Mouse (Mus musculus) ES-Bruce4 (cell line): ENCODE measurements at regions not wholly inside any gene's neighbourhood (a gene's known extent, or its start where the extent isn't known, plus 50 kb on each side); places are given as distances from the start of the nearest gene placed in this dataset.

ENCODE experiments used
- H3K27ac ChIP-seq: 2 replicates; pipeline ENCODE4 v1.5.1; 2012; ENCODE audit warnings: low read length, inconsistent platforms; ENCODE audit not compliant: insufficient read depth
- H3K27me3 ChIP-seq: 2 replicates; pipeline ENCODE4 v1.6.1; 2012; ENCODE audit warnings: mild to moderate bottlenecking, low read length, inconsistent platforms; ENCODE audit not compliant: control insufficient read depth, poor library complexity, insufficient read depth, severe bottlenecking
- H3K36me3 ChIP-seq: 2 replicates; pipeline ENCODE4 v1.6.1; 2012; ENCODE audit warnings: inconsistent platforms, mild to moderate bottlenecking, low read length, moderate library complexity; ENCODE audit not compliant: control insufficient read depth, poor library complexity, insufficient read depth, severe bottlenecking
- H3K4me1 ChIP-seq: one replicate; pipeline ENCODE4 v1.8.1; 2011; ENCODE audit warnings: low read length; ENCODE audit not compliant: control insufficient read depth, insufficient read depth
- H3K4me3 ChIP-seq: 2 replicates; pipeline ENCODE4 v1.5.1; 2011; ENCODE audit warnings: low read depth, mild to moderate bottlenecking, low read length
- H3K9ac ChIP-seq: 2 replicates; pipeline ENCODE4 v1.6.1; 2012; ENCODE audit warnings: low read depth, mild to moderate bottlenecking, inconsistent platforms; ENCODE audit not compliant: poor library complexity, severe bottlenecking
- H3K9me3 ChIP-seq: replicated peaks from 2 replicates; pipeline ENCODE4 v1.6.1; 2012; ENCODE audit warnings: mild to moderate bottlenecking, low read length, inconsistent platforms; ENCODE audit not compliant: control insufficient read depth, poor library complexity, insufficient read depth, severe bottlenecking
- CTCF ChIP-seq: IDR thresholded peaks from one replicate; pipeline ENCODE4 v1.8.1; 2011; ENCODE audit warnings: low read depth, low read length
- EP300 ChIP-seq: IDR thresholded peaks from 2 replicates; pipeline ENCODE4 v1.6.1; 2011; ENCODE audit warnings: low read depth, low read length; ENCODE audit not compliant: insufficient read depth
- POLR2A ChIP-seq: IDR thresholded peaks from one replicate; pipeline ENCODE4 v1.8.1; 2011; ENCODE audit warnings: low read length; ENCODE audit not compliant: insufficient read depth

DNA sequence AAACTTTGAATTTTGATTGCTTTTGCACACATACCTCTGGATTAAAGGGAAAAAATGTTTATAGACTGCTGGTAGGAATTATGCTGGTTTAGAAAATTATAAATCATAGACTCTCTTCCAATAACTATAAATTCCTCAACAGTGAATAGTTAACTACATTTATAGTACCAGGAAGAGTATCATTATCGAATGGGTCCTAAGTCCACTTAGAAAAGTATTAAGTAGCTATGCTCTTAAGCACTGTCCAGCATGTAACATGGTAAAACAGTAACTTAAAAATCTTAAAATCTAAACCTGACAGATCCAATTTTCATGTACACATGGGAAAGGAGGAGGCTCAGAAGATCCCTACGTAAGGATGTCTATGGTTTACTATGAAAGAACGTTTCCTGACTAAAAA lies 609.2 kb upstream of the Rag2 start:
- no peak overlapping the region for H3K4me3 ChIP-seq
- no peak overlapping the region for H3K9ac ChIP-seq
- no peaks in the 10 kb centered on the region for H3K27me3 ChIP-seq
- H3K9me3 ChIP-seq, result no peaks in the 10 kb centered on the region
- no peak overlapping the region for H3K27ac ChIP-seq
- H3K36me3 ChIP-seq, result no peaks in the 10 kb centered on the region
- no peak for TF ChIP-seq POLR2A
- no peaks in the 10 kb centered on the region for H3K4me1 ChIP-seq

DNA sequence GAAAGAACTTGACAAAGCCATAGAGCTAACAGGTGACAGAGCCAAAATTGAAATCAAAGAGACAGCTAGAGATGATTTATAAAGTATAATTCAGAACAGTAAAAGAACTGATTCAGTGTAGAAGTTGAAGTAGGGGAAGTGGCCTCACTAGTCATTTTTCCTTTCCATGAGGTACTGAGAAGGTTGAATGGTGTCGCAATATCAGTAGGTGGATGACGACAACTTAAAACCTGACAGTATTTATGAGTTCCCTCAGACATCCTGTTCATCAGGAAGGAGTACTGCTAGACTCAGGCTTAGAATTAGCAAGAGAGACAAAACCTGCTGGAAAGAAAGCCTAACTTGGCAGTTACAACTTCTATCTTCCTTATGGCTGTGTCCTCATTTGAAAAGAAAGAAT lies 605.1 kb upstream of the Rag2 start:
- Histone ChIP-seq H3K36me3 (no peaks in the 10 kb centered on the region), H3K4me3 (no peak overlapping the region), H3K4me1 (no peaks in the 10 kb centered on the region), H3K9ac (no peak overlapping the region), H3K27ac (no peak overlapping the region), H3K9me3 (no peaks in the 10 kb centered on the region), H3K27me3 (no peaks in the 10 kb centered on the region)
- TF ChIP-seq CTCF, result no peak
- no peak for TF ChIP-seq EP300

DNA sequence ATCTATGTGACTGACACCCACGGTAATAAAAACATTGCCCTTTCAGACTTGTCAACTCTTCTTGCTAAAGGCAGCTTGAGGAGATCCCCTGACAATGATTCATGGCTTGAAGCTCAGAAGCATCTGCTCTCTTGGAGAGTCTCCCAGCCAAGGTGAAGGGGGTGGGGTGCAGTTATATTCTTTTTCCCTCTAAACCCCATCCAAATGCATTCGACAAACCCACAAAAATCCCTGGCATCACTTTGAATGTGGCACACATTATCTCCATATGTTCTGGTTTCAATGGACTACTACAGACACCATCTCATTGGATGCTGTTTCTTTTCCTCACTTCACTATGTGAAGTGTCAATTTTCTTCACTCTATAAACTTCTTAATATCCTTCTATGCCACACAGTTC lies 603.0 kb upstream of the Rag2 start:
- no peaks in the 10 kb centered on the region for H3K27me3 ChIP-seq
- H3K36me3 ChIP-seq, result no peaks in the 10 kb centered on the region
- H3K4me3 ChIP-seq, result no peak overlapping the region

DNA sequence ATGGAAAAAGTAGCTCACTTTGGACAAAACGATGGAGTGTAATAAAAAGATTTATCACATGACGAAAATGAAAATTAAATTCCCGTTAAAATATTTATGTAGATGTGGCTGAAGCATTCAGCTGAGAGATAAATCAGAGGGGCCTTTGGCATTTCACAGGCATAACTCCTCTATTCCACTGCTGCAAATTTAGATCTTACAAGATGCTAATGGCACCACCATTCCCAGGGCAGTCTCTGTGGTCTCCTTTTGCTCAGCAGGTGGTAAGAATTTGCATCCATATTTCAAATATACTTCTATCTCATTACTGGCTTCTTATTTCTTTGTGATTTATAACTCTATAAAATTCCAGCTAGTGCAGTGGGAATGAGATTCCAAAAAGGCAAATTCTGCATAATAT lies 581.5 kb upstream of the Rag2 start:
- Histone ChIP-seq H3K9ac (no peak overlapping the region), H3K36me3 (no peaks in the 10 kb centered on the region), H3K9me3 (no peaks in the 10 kb centered on the region), H3K27ac (no peak overlapping the region), H3K4me3 (no peak overlapping the region), H3K27me3 (no peaks in the 10 kb centered on the region), H3K4me1 (no peaks in the 10 kb centered on the region)
- TF ChIP-seq EP300 (no peak), POLR2A (no peak), CTCF (no peak)

More for the DNA sequence above, 603.0 kb upstream of the Rag2 start:
- Histone ChIP-seq H3K9ac (no peak overlapping the region), H3K9me3 (no peaks in the 10 kb centered on the region), H3K27ac (no peak overlapping the region), H3K4me1 (no peaks in the 10 kb centered on the region)
- TF ChIP-seq EP300 (no peak), CTCF (no peak), POLR2A (no peak)

DNA sequence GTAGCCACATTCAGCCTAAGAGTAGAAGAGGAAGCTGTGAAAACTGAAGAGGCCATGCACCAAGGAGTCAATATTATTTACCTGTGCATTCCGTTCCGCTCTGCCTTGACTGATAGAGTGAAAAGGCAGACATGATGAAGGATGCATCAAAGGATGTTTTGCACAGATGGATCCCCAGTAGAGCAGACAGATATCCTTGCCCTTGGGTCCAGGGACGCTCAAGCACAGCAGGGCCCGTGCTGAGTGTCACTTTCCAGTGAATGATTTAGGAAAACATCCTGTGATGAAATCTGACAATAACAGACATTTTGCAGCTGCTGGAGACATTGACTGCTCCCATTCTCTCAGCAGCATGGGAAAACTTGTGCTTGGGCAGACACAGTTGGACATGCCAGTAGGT lies 561.6 kb upstream of the Rag2 start:
- Histone ChIP-seq H3K27me3 (no peaks in the 10 kb centered on the region), H3K4me1 (no peaks in the 10 kb centered on the region), H3K4me3 (no peak overlapping the region), H3K9ac (no peak overlapping the region), H3K27ac (no peak overlapping the region), H3K9me3 (no peaks in the 10 kb centered on the region), H3K36me3 (no peaks in the 10 kb centered on the region)
- no peak for TF ChIP-seq POLR2A

DNA sequence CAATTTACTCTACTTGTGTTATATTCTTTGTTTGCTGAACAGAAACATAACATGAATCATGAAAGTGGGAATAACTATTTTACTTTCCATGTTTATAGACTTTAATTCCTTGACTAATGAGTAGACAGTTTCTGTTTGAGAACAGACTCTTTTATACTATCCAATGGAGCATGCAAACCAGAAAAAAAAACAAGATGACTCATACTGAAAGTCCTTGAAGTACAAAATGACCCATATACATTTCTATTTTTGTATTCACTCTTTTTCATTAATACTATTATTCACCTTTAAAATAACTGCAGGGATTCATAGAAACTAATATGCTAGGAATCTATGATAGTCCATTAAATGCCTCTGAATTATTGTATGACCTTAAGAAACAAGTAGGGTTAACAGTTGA lies 549.5 kb upstream of the Rag2 start:
- H3K9me3 ChIP-seq, result 0 out of 2 replicates have a peak, but pooled peaks cover 2% of the 10 kb centered on the region
- no peak overlapping the region for H3K4me3 ChIP-seq
- no peak overlapping the region for H3K9ac ChIP-seq
- TF ChIP-seq EP300 (no peak), POLR2A (no peak), CTCF (no peak)
- H3K36me3 ChIP-seq, result no peaks in the 10 kb centered on the region
- H3K4me1 ChIP-seq, result no peaks in the 10 kb centered on the region
- H3K27ac ChIP-seq, result no peak overlapping the region
- no peaks in the 10 kb centered on the region for H3K27me3 ChIP-seq
